Mouse (Mus musculus): ENCODE data around the gene Itgb3bp. TPM values are rescaled to one million over a fixed set of nuclear protein-coding genes. Genes with fewer than 3 reads are reported as not detected.
A peak's percentile ranks its signal among the peaks of the same experiment; 100 is the strongest.

Gene Itgb3bp
- total and polyA plus RNA-seq, 2 experiments from 2014 or later, result 6.4 to 8.8 TPM

DNA sequence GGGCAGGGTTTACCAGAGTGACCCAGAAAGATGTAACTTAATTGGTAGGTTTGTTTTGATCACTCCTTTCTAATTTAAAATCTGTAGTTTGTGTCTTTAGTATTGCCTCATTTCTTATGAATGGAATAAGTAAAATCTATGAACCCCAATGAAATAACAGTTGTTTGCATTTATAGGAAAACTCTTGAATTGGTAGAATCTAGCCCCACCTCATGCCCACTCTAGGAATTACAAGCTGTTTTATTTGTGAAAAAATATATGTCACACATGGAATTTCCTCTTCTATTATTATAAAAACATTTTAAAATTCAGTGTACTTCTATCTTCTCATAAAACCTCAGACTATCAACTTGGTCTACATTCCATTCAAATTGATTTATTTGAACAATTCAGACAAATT lies 47.7 kb downstream of the Itgb3bp start:
- DNase-seq (ENCODE audit: low spot score) (peak; percentile 49), ATAC-seq (ENCODE audit: low FRiP score) (no peak)
- H3K36me3 ChIP-seq (ENCODE audit: insufficient read depth, low read length), result no peaks in the 10 kb centered on the region

DNA sequence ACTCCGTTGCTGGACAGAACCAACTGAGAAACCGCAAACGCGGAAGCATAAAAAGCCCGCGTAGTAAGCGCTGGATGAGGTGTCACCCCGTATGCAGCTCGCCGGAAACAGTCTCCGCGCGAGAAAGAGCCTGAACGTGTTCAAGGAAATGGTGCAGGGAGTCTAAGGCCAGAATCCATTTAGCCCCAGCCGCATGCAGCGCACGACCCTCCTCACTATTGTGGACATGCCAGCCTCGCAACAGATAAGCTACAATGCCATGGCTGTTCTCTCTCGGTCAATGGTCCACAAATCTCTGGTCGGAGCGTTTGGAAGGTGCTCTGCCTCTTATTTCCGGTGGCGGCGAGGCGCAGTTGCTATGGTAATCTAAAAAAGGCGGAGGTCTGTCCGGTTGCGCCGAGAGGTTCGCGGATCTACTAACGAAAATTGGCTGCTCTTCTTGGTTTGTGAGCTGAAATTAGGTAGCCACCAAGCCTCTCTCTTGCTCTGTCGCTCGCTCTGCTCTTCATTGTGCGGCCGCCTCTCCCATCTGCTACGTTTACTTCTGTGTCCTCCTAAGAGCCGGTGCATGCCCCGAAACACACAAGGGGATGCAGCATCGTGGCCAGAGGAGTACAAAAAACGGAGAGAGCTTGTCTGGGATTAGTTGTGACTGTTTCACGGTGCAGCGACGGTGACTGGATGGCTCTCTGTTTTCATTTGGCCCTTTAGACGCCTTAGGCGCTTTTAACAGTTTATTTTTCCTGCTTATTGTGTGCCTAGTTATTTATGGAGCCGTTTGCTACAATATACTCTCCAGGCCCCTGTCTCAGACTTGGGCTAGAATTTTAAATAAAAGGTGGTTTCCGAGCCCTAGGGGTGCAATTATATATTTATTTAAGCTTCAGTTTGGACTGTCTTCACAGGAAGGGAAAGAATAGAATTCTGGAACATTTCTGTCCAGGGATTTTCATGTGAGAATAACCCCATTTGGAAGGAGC lies 100.2 kb downstream of the Itgb3bp start, which contains the start of gene Efcab7:
TSS of gene Efcab7 (plus strand) at position 105 of the 980 bp plus-strand sequence.
- ATAC-seq (ENCODE audit: low FRiP score), result peak; percentile 91
- Histone ChIP-seq H3K36me3 (ENCODE audit: insufficient read depth, low read length) (no peaks in the 10 kb centered on the region), H3K4me3 (ENCODE audit: low read depth, low read length) (peak within 1 kb of the TSS; percentile 61), H3K27ac (ENCODE audit: low read depth, low read length) (peak within 1 kb of the TSS; percentile 95), H3K4me2 (ENCODE audit: low read depth, low read length, poor library complexity, severe bottlenecking) (peak within 1 kb of the TSS; percentile 58), H3K27me3 (ENCODE audit: insufficient read depth, low read length) (no peaks in the 10 kb centered on the region), H3K9ac (replicated peaks; ENCODE audit: low read length, poor library complexity, severe bottlenecking) (peak within 1 kb of the TSS; percentile 86), H3K9me3 (ENCODE audit: low read length) (no peaks in the 10 kb centered on the region), H3K4me1 (ENCODE audit: insufficient read depth, low read length) (no peaks in the 10 kb centered on the region)
- DNase-seq (ENCODE audit: low spot score), result peak; percentile 93
- TF ChIP-seq CTCF (IDR thresholded peaks at IDR 0.05), result peak; percentile 24; the same call in 1 of the 2 replicates
- WGBS, result under 1% methylated on average over 48 of the region's 48 CpGs

More for the DNA sequence above, 47.7 kb downstream of the Itgb3bp start:
- peak; percentile 76 for TF ChIP-seq CTCF (IDR thresholded peaks at IDR 0.05)
- H3K9me3 ChIP-seq (ENCODE audit: low read length), result no peaks in the 10 kb centered on the region
- H3K4me1 ChIP-seq (ENCODE audit: insufficient read depth, low read length), result no peaks in the 10 kb centered on the region
- no peak overlapping the region for H3K27ac ChIP-seq (ENCODE audit: low read depth, low read length)
- H3K4me2 ChIP-seq (ENCODE audit: low read depth, low read length, poor library complexity, severe bottlenecking), result no peak overlapping the region
- H3K9ac ChIP-seq (replicated peaks; ENCODE audit: low read length, poor library complexity, severe bottlenecking), result no peak overlapping the region
- no peaks in the 10 kb centered on the region for H3K27me3 ChIP-seq (ENCODE audit: insufficient read depth, low read length)
- H3K4me3 ChIP-seq (ENCODE audit: low read depth, low read length), result no peak overlapping the region

DNA sequence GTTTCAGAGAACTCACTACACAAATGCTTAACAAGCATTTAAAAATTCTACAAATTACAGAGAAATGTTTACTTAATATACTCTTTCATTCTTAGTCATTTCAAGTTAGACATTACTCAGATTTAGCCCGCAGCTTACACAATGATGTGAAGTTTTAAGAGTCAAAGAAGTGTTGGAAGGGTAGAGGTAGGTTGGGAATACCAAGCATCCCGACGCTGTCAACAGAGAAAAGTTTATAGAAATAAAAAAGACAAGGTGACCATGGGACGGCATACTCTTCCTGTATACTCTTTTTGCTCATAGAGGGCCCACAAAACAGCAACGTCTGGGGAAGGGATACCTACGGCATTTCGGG lies 100.9 kb downstream of the Itgb3bp start:
- no peaks in the 10 kb centered on the region for H3K9me3 ChIP-seq (ENCODE audit: low read length)
- no peak for TF ChIP-seq CTCF (IDR thresholded peaks at IDR 0.05)
- H3K9ac ChIP-seq (replicated peaks; ENCODE audit: low read length, poor library complexity, severe bottlenecking), result peak overlapping the region; percentile 86; the same call in 1 of the 2 replicates
- WGBS, result 0% methylated on average over 7 of the region's 7 CpGs
- peak overlapping the region; percentile 95 for H3K27ac ChIP-seq (ENCODE audit: low read depth, low read length)
- ATAC-seq (ENCODE audit: low FRiP score), result no peak
- no peaks in the 10 kb centered on the region for H3K4me1 ChIP-seq (ENCODE audit: insufficient read depth, low read length)
- no peak for DNase-seq (ENCODE audit: low spot score)
- peak overlapping the region; percentile 61 for H3K4me3 ChIP-seq (ENCODE audit: low read depth, low read length)
- no peaks in the 10 kb centered on the region for H3K36me3 ChIP-seq (ENCODE audit: insufficient read depth, low read length)
- no peaks in the 10 kb centered on the region for H3K27me3 ChIP-seq (ENCODE audit: insufficient read depth, low read length)
- H3K4me2 ChIP-seq (ENCODE audit: low read depth, low read length, poor library complexity, severe bottlenecking), result peak overlapping the region; percentile 58

DNA sequence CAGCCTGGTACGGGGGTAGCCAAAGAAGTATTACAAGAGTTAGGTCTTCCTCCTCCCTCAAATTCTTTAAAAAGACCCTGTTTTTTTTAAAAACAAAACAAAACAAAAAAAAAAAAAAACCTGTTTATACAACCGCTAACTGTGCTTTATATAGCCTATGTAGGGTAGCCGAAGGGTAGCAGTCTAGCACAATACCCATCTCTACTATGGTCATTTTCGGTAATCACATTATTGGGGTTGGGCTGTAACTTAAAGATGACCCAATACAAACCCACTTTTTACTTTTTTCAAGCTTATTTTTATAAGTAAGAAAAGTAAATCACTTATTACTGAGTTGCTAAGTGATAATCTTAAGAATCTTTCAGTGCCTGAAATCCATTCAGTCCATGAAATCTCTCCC lies 101.3 kb downstream of the Itgb3bp start:
- 43% methylated on average over 4 of the region's 4 CpGs for WGBS
- Histone ChIP-seq H3K4me1 (ENCODE audit: insufficient read depth, low read length) (no peaks in the 10 kb centered on the region), H3K9ac (replicated peaks; ENCODE audit: low read length, poor library complexity, severe bottlenecking) (no peak overlapping the region), H3K27me3 (ENCODE audit: insufficient read depth, low read length) (no peaks in the 10 kb centered on the region), H3K9me3 (ENCODE audit: low read length) (no peaks in the 10 kb centered on the region), H3K4me3 (ENCODE audit: low read depth, low read length) (peak overlapping the region; percentile 61), H3K27ac (ENCODE audit: low read depth, low read length) (no peak overlapping the region), H3K36me3 (ENCODE audit: insufficient read depth, low read length) (no peaks in the 10 kb centered on the region), H3K4me2 (ENCODE audit: low read depth, low read length, poor library complexity, severe bottlenecking) (peak overlapping the region; percentile 58)
- DNase-seq (ENCODE audit: low spot score), result no peak
- TF ChIP-seq CTCF (IDR thresholded peaks at IDR 0.05), result no peak
- no peak for ATAC-seq (ENCODE audit: low FRiP score)

DNA sequence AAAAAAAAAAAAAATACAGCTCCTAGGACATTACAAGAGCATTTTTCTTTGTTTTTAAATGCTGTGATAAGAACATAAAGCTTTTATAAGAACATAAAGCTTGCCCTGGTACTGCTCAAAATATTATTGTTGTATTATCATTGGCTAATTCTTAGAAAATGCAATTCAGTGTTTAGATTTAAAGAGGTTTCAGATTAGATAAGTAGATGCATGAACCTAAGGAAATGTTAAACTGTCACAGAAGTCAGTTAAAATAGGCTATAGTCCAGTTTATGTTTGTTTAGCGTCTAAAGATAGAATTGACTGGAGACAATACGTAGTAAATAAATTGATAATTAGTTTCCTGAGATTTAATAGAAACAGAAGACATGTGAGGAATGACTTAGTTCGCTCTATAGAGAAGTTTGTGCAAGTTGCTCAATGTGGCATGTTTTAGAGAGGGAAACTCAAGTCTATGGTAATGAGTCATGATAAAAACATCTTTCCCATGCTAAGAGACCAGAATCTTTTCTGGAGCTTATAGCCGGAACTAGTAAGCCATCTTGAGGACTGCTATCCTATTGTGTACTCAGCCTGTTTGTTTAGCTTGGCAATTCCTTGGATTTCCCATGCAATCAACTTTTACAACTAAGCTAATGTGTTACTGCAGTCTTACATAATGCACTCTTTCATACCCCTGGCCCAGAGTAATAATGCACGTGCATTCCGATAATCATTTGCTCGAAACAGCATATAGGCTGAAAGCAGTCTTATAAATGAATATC lies 112.7 kb downstream of the Itgb3bp start:
- H3K36me3 ChIP-seq (ENCODE audit: insufficient read depth, low read length), result no peaks in the 10 kb centered on the region
- TF ChIP-seq CTCF (IDR thresholded peaks at IDR 0.05), result no peak
- WGBS, result 92% methylated on average over 7 of the region's 7 CpGs
- no peak overlapping the region for H3K4me3 ChIP-seq (ENCODE audit: low read depth, low read length)
- H3K9ac ChIP-seq (replicated peaks; ENCODE audit: low read length, poor library complexity, severe bottlenecking), result no peak overlapping the region
- H3K4me1 ChIP-seq (ENCODE audit: insufficient read depth, low read length), result no peaks in the 10 kb centered on the region
- H3K27me3 ChIP-seq (ENCODE audit: insufficient read depth, low read length), result no peaks in the 10 kb centered on the region
- DNase-seq (ENCODE audit: low spot score), result no peak
- H3K9me3 ChIP-seq (ENCODE audit: low read length), result no peaks in the 10 kb centered on the region
- H3K27ac ChIP-seq (ENCODE audit: low read depth, low read length), result no peak overlapping the region
- no peak for ATAC-seq (ENCODE audit: low FRiP score)
- no peak overlapping the region for H3K4me2 ChIP-seq (ENCODE audit: low read depth, low read length, poor library complexity, severe bottlenecking)

All from midbrain, postnatal 0 days (tissue).